Mouse (Mus musculus): ENCODE data around the gene Zc3h12d. TPM values are rescaled to one million over a fixed set of nuclear protein-coding genes. Genes with fewer than 3 reads are reported as not detected.

Gene Zc3h12d
- total and polyA plus RNA-seq, 3 experiments = 11.8 to 28.0 (median 16.3) TPM

GRCm38 (mm10) chr10:7867666-7868030, 35.4 kb downstream of the Zc3h12d start:
- Histone ChIP-seq H3K27me3 (replicated peaks) (no peaks in the 10 kb centered on the region), H3K9ac (ENCODE audit: insufficient read depth, low read depth) (no peak overlapping the region), H3K36me3 (replicated peaks in 1 of 2; ENCODE audit: control insufficient read depth in 1 of 2, insufficient read depth in 1 of 2, low read length in 1 of 2) (peaks cover 42 to 92% of the 10 kb centered on the region in 2 experiments), H3K4me1 (ENCODE audit: control insufficient read depth in 1 of 2, insufficient read depth in 2 of 2) (peaks cover 0 to 9% of the 10 kb centered on the region in 2 experiments; a peak in 1 of 4 replicates), H3K4me2 (ENCODE audit: insufficient read depth, low read depth, poor library complexity, severe bottlenecking) (no peak overlapping the region), H3K4me3 (replicated peaks in 1 of 3; ENCODE audit: low read depth in 2 of 3, low read length in 2 of 3, poor library complexity in 1 of 3) (no peak overlapping the region), H3K79me2 (replicated peaks; ENCODE audit: control insufficient read depth, extremely low read depth, insufficient read depth, poor library complexity, severe bottlenecking) (no peaks in the 10 kb centered on the region), H3K9me3 (replicated peaks; ENCODE audit: low read length) (peaks cover 2% of the 10 kb centered on the region), H3K27ac (ENCODE audit: insufficient read depth, low read depth) (no peak overlapping the region)
- dilution Hi-C loops (cut with MboI; ENCODE audit: extremely low pct_ligation_motif_present, extremely low pct_unique_long_range_greater_than_20kb, low sequenced_read_pairs) (no loop called here), in situ Hi-C loops (cut with MboI; ENCODE audit: low pct_ligation_motif_present, low pct_unique_long_range_greater_than_20kb, low sequenced_read_pairs) (no loop called here)
- DNase-seq (ENCODE audit: extremely low read depth) = no peak
- TF ChIP-seq MYC (IDR thresholded peaks at IDR 0.05; ENCODE audit: low read depth, low read length) (no peak), USF2 (conservative IDR thresholded peaks at IDR 0.05; ENCODE audit: low read depth, low read length) (no peak), MXI1 (IDR thresholded peaks at IDR 0.05; ENCODE audit: low read depth, low read length) (no peak), GABPA (IDR thresholded peaks at IDR 0.05; ENCODE audit: insufficient replicate concordance, low read depth, low read length) (no peak), MEF2A (IDR thresholded peaks at IDR 0.05; ENCODE audit: borderline replicate concordance, low read depth, low read length) (no peak), EP300 (IDR thresholded peaks at IDR 0.05; ENCODE audit: low read length) (no peak), E2F4 (IDR thresholded peaks at IDR 0.05; ENCODE audit: insufficient replicate concordance, low read depth, low read length) (no peak), SMC3 (IDR thresholded peaks at IDR 0.05; ENCODE audit: low read depth, low read length) (no peak)

- TF ChIP-seq CHD1 (IDR thresholded peaks at IDR 0.05; ENCODE audit: low read depth, low read length) = no peak
- no peak for TF ChIP-seq MAZ (IDR thresholded peaks at IDR 0.05; ENCODE audit: low read depth, low read length)
- TF ChIP-seq ZNF384 (IDR thresholded peaks at IDR 0.05; ENCODE audit: low read depth, low read length) = no peak
- no peak for TF ChIP-seq MAX (IDR thresholded peaks at IDR 0.05; ENCODE audit: low read length)
- TF ChIP-seq ZMIZ1 (IDR thresholded peaks at IDR 0.05; ENCODE audit: low read depth, low read length) = no peak
- no peak for TF ChIP-seq IRF4 (IDR thresholded peaks at IDR 0.05; ENCODE audit: low read depth, low read length)
- no peak for TF ChIP-seq CHD2 (IDR thresholded peaks at IDR 0.05; ENCODE audit: low read length)
- TF ChIP-seq MEF2A (IDR thresholded peaks at IDR 0.05; ENCODE audit: borderline replicate concordance, low read depth, low read length) = no peak
- no peak for TF ChIP-seq POLR2AphosphoS2 (IDR thresholded peaks at IDR 0.05; ENCODE audit: low read depth, low read length)
- no peak for TF ChIP-seq RCOR1 (conservative IDR thresholded peaks at IDR 0.05; ENCODE audit: low read depth, low read length)
- TF ChIP-seq MXI1 (IDR thresholded peaks at IDR 0.05; ENCODE audit: low read depth, low read length) = no peak
- no peak for TF ChIP-seq USF2 (conservative IDR thresholded peaks at IDR 0.05; ENCODE audit: low read depth, low read length)
- TF ChIP-seq CTCF (conservative IDR thresholded peaks at IDR 0.05 in 1 of 2, IDR thresholded peaks at IDR 0.05 in 1 of 2; ENCODE audit: low read depth in 2 of 2, low read length in 2 of 2) = no peak
- TF ChIP-seq UBTF (IDR thresholded peaks at IDR 0.05; ENCODE audit: low read depth, low read length) = no peak
- no peak for TF ChIP-seq PAX5 (IDR thresholded peaks at IDR 0.05; ENCODE audit: low read length)
- no peak for TF ChIP-seq SIN3A (IDR thresholded peaks at IDR 0.05; ENCODE audit: low read length)
- Histone ChIP-seq H3K36me3 (replicated peaks in 1 of 2; ENCODE audit: control insufficient read depth in 1 of 2, insufficient read depth in 1 of 2, low read length in 1 of 2) (peaks cover 33 to 75% of the 10 kb centered on the region in 2 experiments), H3K9me3 (replicated peaks; ENCODE audit: low read length) (peaks cover 2% of the 10 kb centered on the region), H3K27ac (ENCODE audit: insufficient read depth, low read depth) (no peak overlapping the region), H3K4me1 (ENCODE audit: control insufficient read depth in 1 of 2, insufficient read depth in 2 of 2) (peaks cover 0 to 9% of the 10 kb centered on the region in 2 experiments; a peak in 1 of 4 replicates), H3K9ac (ENCODE audit: insufficient read depth, low read depth) (no peak overlapping the region), H3K79me2 (replicated peaks; ENCODE audit: control insufficient read depth, extremely low read depth, insufficient read depth, poor library complexity, severe bottlenecking) (no peaks in the 10 kb centered on the region), H3K4me2 (ENCODE audit: insufficient read depth, low read depth, poor library complexity, severe bottlenecking) (no peak overlapping the region), H3K4me3 (replicated peaks in 1 of 3; ENCODE audit: low read depth in 2 of 3, low read length in 2 of 3, poor library complexity in 1 of 3) (no peak overlapping the region), H3K27me3 (replicated peaks) (no peaks in the 10 kb centered on the region)
- DNase-seq (ENCODE audit: extremely low read depth) = no peak
- dilution Hi-C loops (cut with MboI; ENCODE audit: extremely low pct_ligation_motif_present, extremely low pct_unique_long_range_greater_than_20kb, low sequenced_read_pairs) (no loop called here), in situ Hi-C loops (cut with MboI; ENCODE audit: low pct_ligation_motif_present, low pct_unique_long_range_greater_than_20kb, low sequenced_read_pairs) (no loop called here)
Measured at GRCm38 (mm10) chr10:7869746-7870145, 37.5 kb downstream of the Zc3h12d start.
